Mouse (Mus musculus) kidney, embryonic 14.5 days (tissue): Measurements from ENCODE around the gene Psme4. TPM values are rescaled to one million over a fixed set of nuclear protein-coding genes. Genes with fewer than 3 reads are reported as not detected.
A peak's percentile ranks its signal among the peaks of the same experiment; 100 is the strongest.
"Not testable (repeated sequence)": the region's sequence is repeated elsewhere in the genome, so short reads cannot be mapped to it uniquely, and the experiment has no call there.

Experiments used
- ATAC-seq: fragments of 200-750 bp; cut with Nextera tagmentation; 2 replicates; pipeline ENCODE4 v1.8.0; 2017; ENCODE audit warnings: moderate number of reproducible peaks, mild to moderate bottlenecking, moderate TSS enrichment, moderate library complexity; ENCODE audit not compliant: low FRiP score, low TSS enrichment
- H3K27ac ChIP-seq: fragments of 300-500 bp; sonication (generic); 2 replicates; pipeline ENCODE4 v1.5.1; 2014; ENCODE audit warnings: low read depth, mild to moderate bottlenecking, low read length, moderate library complexity, mixed read lengths
- H3K27me3 ChIP-seq: fragments of 300-500 bp; sonication (generic); 2 replicates; pipeline ENCODE4 v1.6.1; 2014; ENCODE audit warnings: mild to moderate bottlenecking, low read length; ENCODE audit not compliant: control insufficient read depth, insufficient read depth
- H3K36me3 ChIP-seq: fragments of 300-500 bp; sonication (generic); 2 replicates; pipeline ENCODE4 v1.6.1; 2014; ENCODE audit warnings: low read length, mixed read lengths; ENCODE audit not compliant: control insufficient read depth, insufficient read depth
- H3K4me1 ChIP-seq: fragments of 300-500 bp; sonication (generic); 2 replicates; pipeline ENCODE4 v1.6.1; 2014; ENCODE audit warnings: low read length, mixed read lengths; ENCODE audit not compliant: control insufficient read depth, insufficient read depth
- H3K4me2 ChIP-seq: fragments of 300-500 bp; sonication (generic); replicated peaks from 2 replicates; pipeline ENCODE4 v1.6.1; 2014; ENCODE audit warnings: low read depth, mild to moderate bottlenecking, low read length
- H3K4me3 ChIP-seq: fragments of 300-500 bp; sonication (generic); 2 replicates; pipeline ENCODE4 v1.5.1; 2014; ENCODE audit warnings: mild to moderate bottlenecking, low read length
- H3K9ac ChIP-seq: fragments of 300-500 bp; sonication (generic); 2 replicates; pipeline ENCODE4 v1.6.1; 2014; ENCODE audit warnings: low read depth, mild to moderate bottlenecking, low read length, moderate library complexity
- H3K9me3 ChIP-seq: fragments of 300-500 bp; sonication (generic); 2 replicates; pipeline ENCODE4 v1.6.1; 2016; ENCODE audit warnings: low read length; ENCODE audit not compliant: control insufficient read depth
- WGBS: fragments of 180-500 bp; shearing (Covaris S2); extraction: QIAGEN DNeasy Blood & Tissue Kit; methylation state at CpG from one replicate; pipeline ENCODE4 v1.1.7; 2014; 5-methylcytosine and 5-hydroxymethylcytosine counted together
- polyA plus RNA-seq: library from polyadenylated mRNA; unstranded; fragments of >200 nt; fragmentation: Nextera tagmentation; extraction: Ambion mirVana; gene quantifications from 2 replicates; pipeline ENCODE4 v1.2.1, GENCODE M21; 2014

Psme4 gene
- polyA plus RNA-seq, 1 experiment from 2014 or later, result 35.5 TPM

DNA sequence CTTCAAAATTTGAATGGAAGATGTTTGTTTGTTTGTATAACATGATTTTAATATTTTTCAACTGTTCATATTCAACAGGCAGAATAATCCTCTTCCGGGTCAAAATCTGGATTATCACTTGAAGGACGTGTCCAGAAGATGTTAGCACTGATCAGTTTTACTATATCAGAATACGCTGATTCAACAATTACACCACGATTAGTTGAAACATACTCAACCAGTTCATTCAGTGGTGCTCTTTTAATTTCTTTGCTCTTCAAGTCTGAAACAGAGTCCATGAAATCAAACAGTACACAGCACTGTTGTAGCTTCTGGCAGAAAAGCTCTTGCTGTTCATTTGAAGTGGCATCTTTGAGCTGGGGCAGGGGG lies 17.1 kb upstream of the Psme4 start:
- WGBS, result 66% methylated on average over 4 of the region's 4 CpGs
- H3K27ac ChIP-seq, H3K36me3 ChIP-seq, H3K9me3 ChIP-seq, H3K4me1 ChIP-seq, ATAC-seq: not testable (repeated sequence)
- Histone ChIP-seq H3K4me3 (peak overlapping the region; percentile 59), H3K27me3 (peaks cover 11% of the 10 kb centered on the region), H3K9ac (peak overlapping the region; percentile 67; the same call in 1 of the 2 replicates), H3K4me2 (peak overlapping the region; percentile 99)

DNA sequence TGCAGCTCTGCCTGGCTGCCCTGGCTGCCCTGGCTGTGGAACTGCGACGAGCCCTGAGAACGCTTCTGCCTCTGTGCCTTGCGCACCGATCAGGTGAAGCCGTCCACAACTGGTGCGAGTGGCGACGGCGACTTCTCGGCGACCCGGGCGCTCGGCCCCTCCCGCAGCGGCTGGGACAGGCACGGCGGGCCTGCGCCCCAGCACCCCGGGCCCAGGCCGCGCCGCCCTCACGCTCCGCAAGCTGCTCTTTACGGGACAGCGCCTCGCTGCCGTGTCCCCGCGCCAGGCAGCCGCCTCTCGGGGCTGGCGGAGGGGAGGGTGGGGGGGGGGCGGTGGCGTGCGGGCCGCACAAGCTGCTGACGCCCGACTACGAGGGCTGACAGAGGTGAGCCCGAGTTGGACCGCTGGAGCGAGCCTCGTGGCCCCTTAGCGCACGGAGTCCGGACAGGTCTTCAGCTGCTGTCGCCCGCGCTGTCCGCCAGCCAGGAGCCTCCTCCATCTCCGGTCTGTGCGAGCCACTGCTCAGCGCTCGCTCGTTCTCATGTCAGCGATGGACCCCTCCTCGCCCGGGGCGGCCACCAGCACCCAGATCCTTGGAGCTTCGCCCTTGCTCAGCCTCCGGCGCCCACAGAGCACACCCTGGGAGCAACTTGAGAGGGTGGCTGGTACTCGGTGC lies 16.5 kb upstream of the Psme4 start:
- H3K4me1 ChIP-seq, result no peaks in the 10 kb centered on the region
- under 1% methylated on average over 49 of the region's 66 CpGs for WGBS
- H3K36me3 ChIP-seq, result no peaks in the 10 kb centered on the region
- H3K4me2 ChIP-seq, result peak overlapping the region; percentile 99
- H3K9me3 ChIP-seq, result no peaks in the 10 kb centered on the region
- ATAC-seq, result peak; percentile 95
- peak overlapping the region; percentile 67 for H3K9ac ChIP-seq
- peaks cover 11% of the 10 kb centered on the region for H3K27me3 ChIP-seq
- H3K27ac ChIP-seq, result no peak overlapping the region
- H3K4me3 ChIP-seq, result peak overlapping the region; percentile 59

DNA sequence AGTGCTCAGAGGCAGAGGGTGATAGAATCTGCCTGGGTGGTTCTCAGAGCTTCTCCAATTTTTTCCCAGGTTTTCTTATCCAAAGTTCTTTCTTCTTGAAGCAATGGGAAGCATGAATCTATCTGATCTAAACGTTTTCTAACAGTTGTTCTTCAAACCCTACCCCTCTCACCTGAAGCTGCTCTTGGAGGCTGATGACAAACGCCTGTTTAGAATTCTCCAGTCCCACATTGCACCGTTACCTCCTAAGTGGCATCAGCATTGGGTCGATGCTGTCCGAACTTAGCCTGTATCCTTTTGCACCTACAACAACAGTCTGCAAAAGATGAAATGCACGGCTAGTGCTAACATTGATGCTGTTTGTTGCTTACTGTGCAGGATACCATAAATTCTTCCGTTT lies 10.1 kb upstream of the Psme4 start:
- WGBS, result 83% methylated on average over 7 of the region's 7 CpGs
- H3K9me3 ChIP-seq, result no peaks in the 10 kb centered on the region
- H3K27me3 ChIP-seq, result no peaks in the 10 kb centered on the region
- no peak for ATAC-seq
- H3K36me3 ChIP-seq, result no peaks in the 10 kb centered on the region
- no peak overlapping the region for H3K4me3 ChIP-seq
- no peak overlapping the region for H3K4me2 ChIP-seq
- no peak overlapping the region for H3K9ac ChIP-seq
- H3K4me1 ChIP-seq, result no peaks in the 10 kb centered on the region
- no peak overlapping the region for H3K27ac ChIP-seq

GRCm38 (mm10) chr11:30761891-30762290 lies 9.6 kb upstream of the Psme4 start:
- Histone ChIP-seq H3K4me3 (no peak overlapping the region), H3K9ac (no peak overlapping the region), H3K4me1 (no peaks in the 10 kb centered on the region), H3K27me3 (no peaks in the 10 kb centered on the region), H3K27ac (no peak overlapping the region), H3K4me2 (no peak overlapping the region), H3K36me3 (no peaks in the 10 kb centered on the region), H3K9me3 (no peaks in the 10 kb centered on the region)
- ATAC-seq, result no peak
- WGBS, result 81% methylated on average over 1 of the region's 1 CpGs

DNA sequence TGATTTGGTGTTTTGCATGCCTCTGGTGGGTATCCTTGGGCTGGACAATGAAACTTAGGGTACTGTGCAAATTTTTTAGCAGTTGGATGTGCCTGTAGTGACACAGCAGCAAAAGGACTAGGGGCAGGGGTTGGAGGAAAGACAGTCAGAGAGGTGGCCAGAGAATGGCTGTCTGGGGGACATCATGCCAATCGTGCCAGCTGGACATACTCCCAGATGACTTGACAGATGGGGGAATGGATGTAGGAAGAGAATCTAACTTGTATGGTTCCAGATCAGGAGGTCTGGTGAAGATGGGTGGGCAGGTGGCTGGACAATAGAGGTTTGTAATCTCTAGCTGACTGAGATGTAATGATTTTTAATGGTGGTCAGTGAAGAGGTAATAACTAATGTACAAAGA lies 6.5 kb upstream of the Psme4 start:
- no peak for ATAC-seq
- Histone ChIP-seq H3K4me1 (no peaks in the 10 kb centered on the region), H3K4me2 (no peak overlapping the region), H3K4me3 (no peak overlapping the region), H3K9ac (no peak overlapping the region), H3K36me3 (no peaks in the 10 kb centered on the region), H3K9me3 (no peaks in the 10 kb centered on the region), H3K27me3 (no peaks in the 10 kb centered on the region), H3K27ac (no peak overlapping the region)
- WGBS, result 88% methylated on average over 1 of the region's 1 CpGs

DNA sequence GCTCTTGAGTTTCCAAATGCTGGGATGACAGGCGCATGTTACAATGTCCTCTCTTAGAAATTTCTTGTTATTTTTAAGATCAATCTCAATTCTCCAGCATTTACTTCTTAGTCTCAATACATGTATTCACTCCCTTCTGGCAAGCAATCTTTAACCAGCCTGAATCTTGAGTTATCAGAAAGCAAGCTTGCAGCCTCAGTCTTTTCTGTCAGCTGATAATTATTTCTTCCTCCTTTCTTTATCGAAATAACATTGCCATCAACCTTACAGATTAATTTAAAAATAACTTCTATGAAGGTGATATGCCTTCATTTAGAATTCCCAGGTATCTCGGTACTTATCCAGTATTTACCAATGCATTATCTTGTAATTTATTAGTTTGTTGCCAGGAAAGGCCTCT lies 709 bp upstream of the Psme4 start:
- ATAC-seq, result no peak
- Histone ChIP-seq H3K4me1 (peaks cover 3% of the 10 kb centered on the region; the same call in 1 of the 2 replicates), H3K9me3 (no peaks in the 10 kb centered on the region), H3K4me2 (peak overlapping the region; percentile 55), H3K36me3 (no peaks in the 10 kb centered on the region), H3K27ac (no peak overlapping the region), H3K27me3 (no peaks in the 10 kb centered on the region), H3K4me3 (peak overlapping the region; percentile 92), H3K9ac (peak overlapping the region; percentile 97)
- WGBS, result 77% methylated on average over 3 of the region's 3 CpGs

GRCm38 (mm10) chr11:30771904-30772581 lies 517 bp downstream of the Psme4 start:
- Histone ChIP-seq H3K9ac (peak overlapping the region; percentile 97), H3K4me2 (peak overlapping the region; percentile 55), H3K36me3 (no peaks in the 10 kb centered on the region), H3K27ac (peak overlapping the region; percentile 86), H3K9me3 (no peaks in the 10 kb centered on the region), H3K27me3 (no peaks in the 10 kb centered on the region), H3K4me3 (peak overlapping the region; percentile 92), H3K4me1 (peaks cover 3% of the 10 kb centered on the region; the same call in 1 of the 2 replicates)
- peak; percentile 84 for ATAC-seq
- under 1% methylated on average over 53 of the region's 64 CpGs for WGBS

DNA sequence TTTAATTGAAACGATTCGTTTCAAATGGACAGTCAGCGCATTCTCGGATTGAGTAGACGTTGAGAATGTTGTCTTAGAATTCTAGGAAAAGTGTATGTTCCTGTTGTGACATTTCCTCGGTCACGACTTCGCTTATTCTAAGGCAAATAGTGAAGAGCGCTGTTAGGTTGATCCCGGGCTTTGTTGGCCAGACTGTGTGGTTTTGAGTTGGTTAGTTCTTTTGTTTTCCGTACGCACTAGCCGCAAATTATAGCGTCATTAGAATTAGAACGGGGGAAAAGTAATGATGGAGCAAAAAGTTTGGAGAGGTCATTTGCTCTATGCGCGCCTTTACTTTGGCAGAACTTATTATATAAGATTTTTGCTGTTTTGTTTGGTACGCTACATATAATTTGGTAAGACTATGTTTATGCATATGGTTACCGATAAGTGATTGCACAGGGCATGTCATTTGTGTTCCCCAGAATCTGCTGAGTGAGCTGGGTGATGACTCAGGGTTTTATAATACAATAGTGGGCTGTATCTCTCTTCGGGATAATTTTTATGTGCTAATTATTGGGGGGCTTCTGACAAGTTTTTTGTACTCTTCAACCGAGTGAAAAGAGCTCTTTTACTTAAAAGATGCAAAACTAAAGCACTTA lies 1.4 kb downstream of the Psme4 start:
- no peaks in the 10 kb centered on the region for H3K36me3 ChIP-seq
- no peaks in the 10 kb centered on the region for H3K9me3 ChIP-seq
- H3K27me3 ChIP-seq, result no peaks in the 10 kb centered on the region
- WGBS, result 2% methylated on average over 21 of the region's 21 CpGs
- peak overlapping the region; percentile 97 for H3K9ac ChIP-seq
- no peak for ATAC-seq
- no peak overlapping the region for H3K27ac ChIP-seq
- H3K4me3 ChIP-seq, result peak overlapping the region; percentile 92
- peak overlapping the region; percentile 55 for H3K4me2 ChIP-seq
- H3K4me1 ChIP-seq, result peaks cover 3% of the 10 kb centered on the region; the same call in 1 of the 2 replicates

- H3K27me3 ChIP-seq, result no peaks in the 10 kb centered on the region
- no peaks in the 10 kb centered on the region for H3K9me3 ChIP-seq
- no peak overlapping the region for H3K4me2 ChIP-seq
- WGBS, result 78% methylated on average over 1 of the region's 1 CpGs
- H3K4me3 ChIP-seq, result no peak overlapping the region
- no peaks in the 10 kb centered on the region for H3K36me3 ChIP-seq
- H3K4me1 ChIP-seq, result peaks cover 3% of the 10 kb centered on the region; the same call in 1 of the 2 replicates
- H3K27ac ChIP-seq, result no peak overlapping the region
- no peak overlapping the region for H3K9ac ChIP-seq
- no peak for ATAC-seq
Measured at GRCm38 (mm10) chr11:30774638-30775037, 3.1 kb downstream of the Psme4 start.
